Mouse (Mus musculus): ENCODE measurements at regions not wholly inside any gene's neighbourhood (a gene's known extent, or its start where the extent isn't known, plus 50 kb on each side); places are given as distances from the start of the nearest gene placed in this dataset.
A peak's percentile ranks its signal among the peaks of the same experiment; 100 is the strongest.

- intact Hi-C loops (cut with DNase I): no loop called here
- no peak for DNase-seq
Observed at GRCm38 (mm10) chr6:117104047-117104446, 64.3 kb upstream of the Cxcl12 start.

- DNase-seq: no peak
- intact Hi-C loops (cut with DNase I): no loop called here
Observed at GRCm38 (mm10) chr6:117104463-117104862, 63.9 kb upstream of the Cxcl12 start.

- DNase-seq: peak; percentile 27 to 30
- intact Hi-C loops (cut with DNase I): no loop called here
Observed at GRCm38 (mm10) chr6:117105182-117105589, 63.1 kb upstream of the Cxcl12 start.

GRCm38 (mm10) chr6:117110291-117110690 is 58.0 kb upstream of the Cxcl12 start:
- intact Hi-C loops (cut with DNase I): no loop called here
- DNase-seq: no peak

- DNase-seq: no peak
- intact Hi-C loops (cut with DNase I): no loop called here
Observed at GRCm38 (mm10) chr6:117114859-117115258, 53.5 kb upstream of the Cxcl12 start.

GRCm38 (mm10) chr6:117118081-117118480 is 50.3 kb upstream of the Cxcl12 start:
- intact Hi-C loops (cut with DNase I): no loop called here
- no peak for DNase-seq

All from heart, postnatal 14 days (tissue).